ENCODE assay signal across 8 mouse cellular contexts in the genomic region with DNA sequence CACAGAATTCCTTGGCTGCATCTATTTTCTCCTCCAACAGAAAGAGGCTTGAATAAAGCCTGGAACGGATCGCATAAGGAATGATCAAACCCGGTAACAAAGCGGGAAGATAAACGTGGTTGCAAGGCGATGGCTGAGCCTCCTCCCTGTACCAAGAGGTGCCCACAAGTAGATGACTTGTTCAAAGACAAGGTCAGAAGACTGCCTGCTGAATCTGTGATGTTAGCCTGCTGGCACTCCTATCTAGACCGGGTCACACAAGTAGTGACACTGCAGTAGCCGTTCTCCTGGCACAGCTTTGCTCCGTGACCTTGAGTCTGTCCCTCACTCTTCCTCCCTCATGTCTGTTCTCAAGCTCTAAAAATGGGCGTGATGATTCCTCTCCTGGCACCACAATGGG. TPM values are rescaled to one million over a fixed set of nuclear protein-coding genes. Genes with fewer than 3 reads are reported as not detected.
DNase-seq lines count a peak whose midpoint lies in the region; ATAC-seq and TF ChIP-seq lines count a peak whose summit lies in the region.

No protein-coding gene starts in this region.

- DNase-seq in left cerebral cortex, postnatal 4 days, result peak; percentile 24
- no peak for DNase-seq in left cerebral cortex, adult 11 months (ENCODE audit: low spot score)
- DNase-seq in cerebellum, postnatal 10 days, result peak; percentile 52 to 61
- no peak for DNase-seq in lung, postnatal 0 days (ENCODE audit: low spot score)
- DNase-seq in T-cell, adult 2 months (ENCODE audit: low spot score), result no peak
- DNase-seq in right cerebral cortex, adult 2 months (ENCODE audit: low spot score in 2 of 2), result no peak
- no peak for DNase-seq in urinary bladder, postnatal 14 days (ENCODE audit: low spot score)

- no peaks in the 10 kb centered on the region for H3K9me3 ChIP-seq in heart, embryonic 12.5 days (replicated peaks)
- H3K9me3 ChIP-seq in lung, postnatal 0 days (ENCODE audit: low read length), result no peaks in the 10 kb centered on the region

- peaks cover 24% of the 10 kb centered on the region for H3K4me1 ChIP-seq in heart, embryonic 12.5 days (replicated peaks)
- H3K4me1 ChIP-seq in lung, postnatal 0 days (ENCODE audit: insufficient read depth, low read depth, low read length), result no peaks in the 10 kb centered on the region

- 0 out of 2 replicates have a peak, but pooled peaks cover 2% of the 10 kb centered on the region for H3K36me3 ChIP-seq in heart, embryonic 12.5 days
- H3K36me3 ChIP-seq in lung, postnatal 0 days (ENCODE audit: insufficient read depth, low read length), result no peaks in the 10 kb centered on the region

- H3K27ac ChIP-seq in heart, embryonic 12.5 days (ENCODE audit: poor library complexity, severe bottlenecking), result peak overlapping the region; percentile 80
- no peak overlapping the region for H3K27ac ChIP-seq in lung, postnatal 0 days (ENCODE audit: low read length)

- WGBS in heart, embryonic 12.5 days, result 13% methylated on average over 10 of the region's 10 CpGs
- 21% methylated on average over 10 of the region's 10 CpGs for WGBS in lung, postnatal 0 days

- peak overlapping the region; percentile 64 for H3K9ac ChIP-seq in heart, embryonic 12.5 days
- H3K9ac ChIP-seq in lung, postnatal 0 days (replicated peaks; ENCODE audit: low read depth), result no peak overlapping the region

- peak overlapping the region; percentile 70 for H3K4me2 ChIP-seq in heart, embryonic 12.5 days
- 0 out of 2 replicates have a peak overlapping the region, but pooled peaks have one; percentile 12 for H3K4me2 ChIP-seq in lung, postnatal 0 days (replicated peaks; ENCODE audit: low read depth, low read length)

- H3K27me3 ChIP-seq in heart, embryonic 12.5 days (replicated peaks), result no peaks in the 10 kb centered on the region
- no peaks in the 10 kb centered on the region for H3K27me3 ChIP-seq in lung, postnatal 0 days (replicated peaks; ENCODE audit: insufficient read depth, low read length)

- H3K4me3 ChIP-seq in heart, embryonic 12.5 days, result peak overlapping the region; percentile 98
- H3K4me3 ChIP-seq in lung, postnatal 0 days (ENCODE audit: low read depth, low read length), result no peak overlapping the region

- TF ChIP-seq CTCF in lung, postnatal 0 days (IDR thresholded peaks at IDR 0.05), result no peak

- ATAC-seq in heart, embryonic 12.5 days (ENCODE audit: insufficient number of reproducible peaks, low FRiP score), result no peak
- no peak for ATAC-seq in lung, postnatal 0 days

- intact Hi-C loops in left cerebral cortex, postnatal 4 days (cut with DNase I), result loop anchor here (5.0 to 10.0 kb wide), 2 partner anchors 241 to 323 kb away; no protein-coding TSS in a partner anchor

- no peak for TF ChIP-seq EP300 in lung, postnatal 0 days (IDR thresholded peaks at IDR 0.05)

RNA-seq across cellular contexts. Expression of gene Map1b, which starts 2.4 kb away (rescaled TPM):
- 1,000 to 10,000 TPM; 1,564 to 1,697 TPM for total RNA-seq in left cerebral cortex, postnatal 4 days (2021)
- polyA plus RNA-seq in heart, embryonic 12.5 days (2016; fragmentation: Nextera tagmentation; extraction: Ambion mirVana), result 149 and 151 TPM in 2 replicates
- polyA plus RNA-seq in lung, postnatal 0 days (2015; fragmentation: Nextera tagmentation; extraction: Ambion mirVana), result 31.2 and 39.1 TPM in 2 replicates

Comparison
In these comparisons a context has a peak if more than half of its experiments do, and no peak if none do; other contexts are left out.
1. DNase-seq: peak in left cerebral cortex, postnatal 4 days (single experiment) and cerebellum, postnatal 10 days (2 of 2); none in left cerebral cortex, adult 11 months (single experiment), lung, postnatal 0 days (single experiment), T-cell, adult 2 months (single experiment), right cerebral cortex, adult 2 months (0 of 2) and urinary bladder, postnatal 14 days (single experiment).